Mouse (Mus musculus): Measurements from ENCODE around the gene Osgep.

- TF ChIP-seq POLR2A (IDR thresholded peaks at IDR 0.05; ENCODE audit: insufficient read depth, low read depth, low read length) (no peak), CTCF (IDR thresholded peaks at IDR 0.05) (no peak)
Measured at GRCm38 (mm10) chr14:50862641-50863040, 62.1 kb downstream of the Osgep start.
